23 mouse cellular contexts compared by ENCODE assay signal in the genomic region with DNA sequence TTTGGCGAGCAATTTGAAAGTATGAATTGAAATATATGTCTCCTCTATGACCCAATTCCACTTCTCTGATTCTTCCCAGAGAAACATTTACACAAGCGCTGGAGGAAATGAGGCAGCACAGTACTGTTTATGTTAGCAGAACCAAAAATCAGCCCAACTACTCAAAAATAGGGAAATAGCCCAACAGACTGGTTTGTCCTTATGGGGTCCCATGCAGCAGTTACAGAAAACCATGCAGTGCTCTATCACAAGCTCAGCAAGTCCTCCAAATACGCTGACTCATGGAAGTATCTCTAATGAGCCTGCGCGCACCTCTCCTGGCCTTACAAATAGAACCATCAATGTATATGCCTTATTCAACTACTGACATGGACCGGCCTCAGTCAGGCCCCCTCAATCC. TPM values are rescaled to one million over a fixed set of nuclear protein-coding genes. Genes with fewer than 3 reads are reported as not detected.
DNase-seq lines count a peak whose midpoint lies in the region; ATAC-seq lines count a peak whose summit lies in the region.
"Had no signal": no experiment of that assay in that cellular context is flagged by ENCODE, and none has a peak within 500 bp of the region (broad histone marks: within the 10 kb centered on the region; RNA-seq: fewer than 3 reads in every experiment).

No protein-coding gene starts in this region.

- no peak overlapping the region for H3K27ac ChIP-seq in midbrain, embryonic 11.5 days (ENCODE audit: low read depth, low read length)
- no peak overlapping the region for H3K27ac ChIP-seq in midbrain, embryonic 14.5 days (replicated peaks; ENCODE audit: low read depth, low read length)
- H3K27ac ChIP-seq: embryonic facial prominence, embryonic 13.5 days; heart, embryonic 15.5 days; hindbrain, embryonic 12.5 days; liver, embryonic 12.5 days; midbrain, embryonic 12.5 days; neural tube, embryonic 15.5 days had no signal

- no peaks in the 10 kb centered on the region for H3K27me3 ChIP-seq in midbrain, embryonic 11.5 days (ENCODE audit: control insufficient read depth, insufficient read depth, low read length)
- no peaks in the 10 kb centered on the region for H3K27me3 ChIP-seq in midbrain, embryonic 14.5 days (ENCODE audit: control insufficient read depth, insufficient read depth, low read length)
- H3K27me3 ChIP-seq: embryonic facial prominence, embryonic 13.5 days; heart, embryonic 15.5 days; hindbrain, embryonic 12.5 days; liver, embryonic 12.5 days; neural tube, embryonic 15.5 days had no signal

- no peak overlapping the region for H3K9ac ChIP-seq in midbrain, embryonic 11.5 days (ENCODE audit: low read length)
- no peak overlapping the region for H3K9ac ChIP-seq in midbrain, embryonic 14.5 days (replicated peaks; ENCODE audit: low read length)
- H3K9ac ChIP-seq: embryonic facial prominence, embryonic 13.5 days; heart, embryonic 15.5 days; hindbrain, embryonic 12.5 days; liver, embryonic 12.5 days; midbrain, embryonic 12.5 days; neural tube, embryonic 15.5 days had no signal

- no peak overlapping the region for H3K4me2 ChIP-seq in midbrain, embryonic 11.5 days
- no peak overlapping the region for H3K4me2 ChIP-seq in midbrain, embryonic 14.5 days (ENCODE audit: low read length)
- H3K4me2 ChIP-seq: embryonic facial prominence, embryonic 13.5 days; heart, embryonic 15.5 days; hindbrain, embryonic 12.5 days; liver, embryonic 12.5 days; midbrain, embryonic 12.5 days; neural tube, embryonic 15.5 days had no signal

- peak; percentile 21; the same call in 1 of the 2 replicates for ATAC-seq in frontal cortex, adult (ENCODE audit: low TSS enrichment)
- no peak for ATAC-seq in midbrain, embryonic 11.5 days (ENCODE audit: low FRiP score)
- ATAC-seq in midbrain, embryonic 14.5 days (ENCODE audit: low FRiP score, low TSS enrichment): no peak
- ATAC-seq in hematopoietic stem cell, adult 5-6 weeks (replicated peaks in 1 of 2; ENCODE audit: insufficient read depth in 1 of 2, low FRiP score in 2 of 2, low TSS enrichment in 1 of 2, low read depth in 1 of 2, poor library complexity in 2 of 2, severe bottlenecking in 2 of 2): peak; percentile 23 to 65
- no peak for ATAC-seq in erythroid progenitor cell, adult 5-6 weeks (replicated peaks; ENCODE audit: low FRiP score, poor library complexity, severe bottlenecking)
- ATAC-seq: forebrain, embryonic 14.5 days; inflammation-experienced regulatory T-cells, adult 6 months; liver, embryonic 12.5 days had no signal

- H3K36me3 ChIP-seq in midbrain, embryonic 11.5 days (ENCODE audit: control insufficient read depth, insufficient read depth, low read length): no peaks in the 10 kb centered on the region
- H3K36me3 ChIP-seq in midbrain, embryonic 14.5 days (ENCODE audit: control insufficient read depth, insufficient read depth, low read length): no peaks in the 10 kb centered on the region
- H3K36me3 ChIP-seq: embryonic facial prominence, embryonic 13.5 days; heart, embryonic 15.5 days; hindbrain, embryonic 12.5 days; liver, embryonic 12.5 days; midbrain, embryonic 12.5 days; neural tube, embryonic 15.5 days had no signal

- H3K4me1 ChIP-seq in midbrain, embryonic 11.5 days (ENCODE audit: control insufficient read depth, insufficient read depth, low read length): no peaks in the 10 kb centered on the region
- no peaks in the 10 kb centered on the region for H3K4me1 ChIP-seq in midbrain, embryonic 14.5 days (ENCODE audit: control insufficient read depth, insufficient read depth, low read length)
- H3K4me1 ChIP-seq: embryonic facial prominence, embryonic 13.5 days; liver, embryonic 12.5 days; midbrain, embryonic 12.5 days had no signal

- no peaks in the 10 kb centered on the region for H3K9me3 ChIP-seq in midbrain, embryonic 11.5 days (ENCODE audit: control insufficient read depth, low read length)
- H3K9me3 ChIP-seq in midbrain, embryonic 14.5 days (ENCODE audit: control insufficient read depth, low read length): no peaks in the 10 kb centered on the region
- H3K9me3 ChIP-seq: heart, embryonic 15.5 days; hindbrain, embryonic 12.5 days; liver, embryonic 12.5 days; midbrain, embryonic 12.5 days; neural tube, embryonic 15.5 days had no signal

- no peak for DNase-seq in frontal cortex, postnatal 36 days (ENCODE audit: low spot score in 2 of 2)
- DNase-seq in midbrain, embryonic 11.5 days (ENCODE audit: low spot score, missing footprints): peak; percentile 45
- DNase-seq in midbrain, embryonic 14.5 days: no peak
- DNase-seq in kidney, postnatal 4 days: no peak
- no peak for DNase-seq in layer of hippocampus, adult 9-11 months
- DNase-seq: adrenal gland, postnatal 14 days; cerebellum, adult 8-10 months; kidney, adult 8-10 months; lung, postnatal 10 days; retina, postnatal 1 day; thymus, postnatal 25 days had no signal

- 93% methylated on average over 6 of the region's 6 CpGs for WGBS in midbrain, embryonic 11.5 days
- 95% methylated on average over 6 of the region's 6 CpGs for WGBS in midbrain, embryonic 14.5 days

- no peak overlapping the region for H3K4me3 ChIP-seq in midbrain, embryonic 11.5 days (ENCODE audit: low read depth, low read length)
- H3K4me3 ChIP-seq in midbrain, embryonic 14.5 days (replicated peaks; ENCODE audit: low read depth, low read length): no peak overlapping the region
- H3K4me3 ChIP-seq: embryonic facial prominence, embryonic 13.5 days; heart, embryonic 15.5 days; hindbrain, embryonic 12.5 days; liver, embryonic 12.5 days; midbrain, embryonic 12.5 days; myocyte; neural tube, embryonic 15.5 days had no signal

RNA-seq across cellular contexts. Expression of a gene that starts 55.4 kb away (rescaled TPM):
- 0.19 and 0.37 TPM in 2 replicates for polyA plus RNA-seq in midbrain, embryonic 11.5 days (2014; fragmentation: Nextera tagmentation; extraction: Ambion mirVana)
- polyA plus RNA-seq in midbrain, embryonic 14.5 days (2014; fragmentation: Nextera tagmentation; extraction: Ambion mirVana): not detected in 2 replicates
- 0.56 TPM in 1 of 2 replicates, not detected in the other for total RNA-seq in hematopoietic stem cell, adult 5-6 weeks (2017)
- 0.42 TPM in 1 of 2 replicates, not detected in the other for total RNA-seq in erythroid progenitor cell, adult 5-6 weeks (2015; ENCODE audit: low replicate concordance)
- 0.26 TPM in 1 of 2 replicates, not detected in the other for total RNA-seq in erythroid progenitor cell, adult 5-6 weeks (2017; ENCODE audit: low replicate concordance)
- polyA plus RNA-seq: forebrain, embryonic 14.5 days; myocyte had no signal

Comparison
In these comparisons a context has a peak if more than half of its experiments do, and no peak if none do; other contexts are left out.
1. ATAC-seq: peak in frontal cortex, adult (single experiment) and hematopoietic stem cell, adult 5-6 weeks (2 of 2); none in midbrain, embryonic 11.5 days (single experiment), midbrain, embryonic 14.5 days (single experiment) and erythroid progenitor cell, adult 5-6 weeks (single experiment).